Mouse (Mus musculus): ENCODE measurements around the gene Kcnk3. TPM values are rescaled to one million over a fixed set of nuclear protein-coding genes. Genes with fewer than 3 reads are reported as not detected.

The Kcnk3 gene
- 13.5 and 15.3 TPM in 2 replicates for polyA plus RNA-seq (2015; fragmentation: Nextera tagmentation; extraction: Ambion mirVana)

- ATAC-seq (ENCODE audit: insufficient read depth, low FRiP score, low read depth) = peak; percentile 50
- 0% methylated on average over 19 of the region's 54 CpGs for WGBS
- H3K27ac ChIP-seq = peak within 1 kb of the TSS; percentile 37; the same call in 1 of the 2 replicates
- no peaks in the 10 kb centered on the region for H3K36me3 ChIP-seq
- peak within 1 kb of the TSS; percentile 47 for H3K4me3 ChIP-seq (replicated peaks)
- H3K27me3 ChIP-seq (replicated peaks) = peaks cover 28% of the 10 kb centered on the region
- peaks cover 19% of the 10 kb centered on the region for H3K4me1 ChIP-seq
- H3K4me2 ChIP-seq = peak within 1 kb of the TSS; percentile 92
- H3K9me3 ChIP-seq = no peaks in the 10 kb centered on the region
- H3K9ac ChIP-seq = 0 out of 2 replicates have a peak within 1 kb of the TSS, but pooled peaks have one; percentile 25
Measured at GRCm38 (mm10) chr5:30587681-30588300, at the start of gene Kcnk3. Gene Kcnk3 (plus strand): TSS chr5:30588170.

- 37% methylated on average over 2 of the region's 2 CpGs for WGBS
- no peak for ATAC-seq (ENCODE audit: insufficient read depth, low FRiP score, low read depth)
- Histone ChIP-seq H3K4me3 (replicated peaks) (no peak within 1 kb of the TSS), H3K9ac (no peak within 1 kb of the TSS), H3K36me3 (no peaks in the 10 kb centered on the region), H3K27me3 (replicated peaks) (no peaks in the 10 kb centered on the region), H3K4me2 (no peak within 1 kb of the TSS), H3K4me1 (no peaks in the 10 kb centered on the region), H3K27ac (no peak within 1 kb of the TSS), H3K9me3 (no peaks in the 10 kb centered on the region)
Measured at GRCm38 (mm10) chr5:30545698-30546097, 42.3 kb upstream of the Kcnk3 start, which contains the start of gene Cib4. Gene Cib4 (minus strand): TSS chr5:30545836.

- H3K27ac ChIP-seq = no peak overlapping the region
- H3K9me3 ChIP-seq = no peaks in the 10 kb centered on the region
- H3K4me3 ChIP-seq (replicated peaks) = no peak overlapping the region
- H3K36me3 ChIP-seq = no peaks in the 10 kb centered on the region
- 60% methylated on average over 2 of the region's 2 CpGs for WGBS
- H3K4me1 ChIP-seq = no peaks in the 10 kb centered on the region
- ATAC-seq (ENCODE audit: insufficient read depth, low FRiP score, low read depth) = no peak
- H3K27me3 ChIP-seq (replicated peaks) = no peaks in the 10 kb centered on the region
- no peak overlapping the region for H3K9ac ChIP-seq
- no peak overlapping the region for H3K4me2 ChIP-seq
Measured at GRCm38 (mm10) chr5:30548681-30549080, 39.3 kb upstream of the Kcnk3 start.

- no peak overlapping the region for H3K27ac ChIP-seq
- no peak overlapping the region for H3K4me2 ChIP-seq
- 62% methylated on average over 9 of the region's 9 CpGs for WGBS
- no peaks in the 10 kb centered on the region for H3K36me3 ChIP-seq
- 0 out of 2 replicates have a peak, but pooled peaks cover 5% of the 10 kb centered on the region for H3K4me1 ChIP-seq
- H3K4me3 ChIP-seq (replicated peaks) = no peak overlapping the region
- no peaks in the 10 kb centered on the region for H3K9me3 ChIP-seq
- no peak overlapping the region for H3K9ac ChIP-seq
- no peaks in the 10 kb centered on the region for H3K27me3 ChIP-seq (replicated peaks)
- ATAC-seq (ENCODE audit: insufficient read depth, low FRiP score, low read depth) = 0 out of 2 replicates have a peak, but pooled peaks have one; percentile 47
Measured at GRCm38 (mm10) chr5:30550334-30551021, 37.5 kb upstream of the Kcnk3 start.

- Histone ChIP-seq H3K4me2 (no peak overlapping the region), H3K9me3 (no peaks in the 10 kb centered on the region), H3K9ac (no peak overlapping the region), H3K27ac (no peak overlapping the region), H3K4me1 (0 out of 2 replicates have a peak, but pooled peaks cover 5% of the 10 kb centered on the region), H3K27me3 (replicated peaks) (no peaks in the 10 kb centered on the region), H3K36me3 (no peaks in the 10 kb centered on the region), H3K4me3 (replicated peaks) (no peak overlapping the region)
- 87% methylated on average over 8 of the region's 8 CpGs for WGBS
- no peak; the same call in 1 of the 2 replicates for ATAC-seq (ENCODE audit: insufficient read depth, low FRiP score, low read depth)
Measured at GRCm38 (mm10) chr5:30551022-30551638, 36.8 kb upstream of the Kcnk3 start.

- H3K9me3 ChIP-seq = no peaks in the 10 kb centered on the region
- 75% methylated on average over 6 of the region's 6 CpGs for WGBS
- no peak overlapping the region for H3K9ac ChIP-seq
- no peaks in the 10 kb centered on the region for H3K27me3 ChIP-seq (replicated peaks)
- H3K36me3 ChIP-seq = no peaks in the 10 kb centered on the region
- H3K4me3 ChIP-seq (replicated peaks) = no peak overlapping the region
- H3K4me2 ChIP-seq = no peak overlapping the region
- no peak for ATAC-seq (ENCODE audit: insufficient read depth, low FRiP score, low read depth)
- no peak overlapping the region for H3K27ac ChIP-seq
- H3K4me1 ChIP-seq = 0 out of 2 replicates have a peak, but pooled peaks cover 7% of the 10 kb centered on the region
Measured at GRCm38 (mm10) chr5:30552006-30552405, 36.0 kb upstream of the Kcnk3 start.

GRCm38 (mm10) chr5:30553936-30554335, 34.0 kb upstream of the Kcnk3 start:
- Histone ChIP-seq H3K9me3 (no peaks in the 10 kb centered on the region), H3K4me3 (replicated peaks) (no peak overlapping the region), H3K36me3 (no peaks in the 10 kb centered on the region), H3K27ac (no peak overlapping the region), H3K9ac (no peak overlapping the region), H3K27me3 (replicated peaks) (no peaks in the 10 kb centered on the region), H3K4me1 (0 out of 2 replicates have a peak, but pooled peaks cover 8% of the 10 kb centered on the region), H3K4me2 (no peak overlapping the region)
- 86% methylated on average over 13 of the region's 13 CpGs for WGBS
- ATAC-seq (ENCODE audit: insufficient read depth, low FRiP score, low read depth) = no peak

GRCm38 (mm10) chr5:30554981-30555380, 33.0 kb upstream of the Kcnk3 start:
- H3K27me3 ChIP-seq (replicated peaks) = no peaks in the 10 kb centered on the region
- no peak for ATAC-seq (ENCODE audit: insufficient read depth, low FRiP score, low read depth)
- H3K9me3 ChIP-seq = no peaks in the 10 kb centered on the region
- no peak overlapping the region for H3K27ac ChIP-seq
- no peak overlapping the region for H3K4me2 ChIP-seq
- no peak overlapping the region for H3K4me3 ChIP-seq (replicated peaks)
- no peak overlapping the region for H3K9ac ChIP-seq
- 65% methylated on average over 8 of the region's 8 CpGs for whole genome bisulfite sequencing
- 0 out of 2 replicates have a peak, but pooled peaks cover 8% of the 10 kb centered on the region for H3K4me1 ChIP-seq
- no peaks in the 10 kb centered on the region for H3K36me3 ChIP-seq

GRCm38 (mm10) chr5:30556284-30556683, 31.7 kb upstream of the Kcnk3 start:
- H3K27ac ChIP-seq = peak overlapping the region; percentile 77
- 42% methylated on average over 3 of the region's 3 CpGs for WGBS
- no peaks in the 10 kb centered on the region for H3K27me3 ChIP-seq (replicated peaks)
- no peaks in the 10 kb centered on the region for H3K9me3 ChIP-seq
- H3K4me2 ChIP-seq = no peak overlapping the region
- no peaks in the 10 kb centered on the region for H3K36me3 ChIP-seq
- no peak overlapping the region for H3K4me3 ChIP-seq (replicated peaks)
- H3K9ac ChIP-seq = no peak overlapping the region
- H3K4me1 ChIP-seq = 0 out of 2 replicates have a peak, but pooled peaks cover 8% of the 10 kb centered on the region
- ATAC-seq (ENCODE audit: insufficient read depth, low FRiP score, low read depth) = no peak

- Histone ChIP-seq H3K27me3 (replicated peaks) (no peaks in the 10 kb centered on the region), H3K36me3 (no peaks in the 10 kb centered on the region), H3K9ac (no peak overlapping the region), H3K4me1 (0 out of 2 replicates have a peak, but pooled peaks cover 8% of the 10 kb centered on the region), H3K4me2 (no peak overlapping the region), H3K9me3 (no peaks in the 10 kb centered on the region), H3K27ac (no peak overlapping the region), H3K4me3 (replicated peaks) (no peak overlapping the region)
- 81% methylated on average over 3 of the region's 3 CpGs for WGBS
- no peak for ATAC-seq (ENCODE audit: insufficient read depth, low FRiP score, low read depth)
Measured at GRCm38 (mm10) chr5:30559421-30559820, 28.5 kb upstream of the Kcnk3 start.

- H3K27me3 ChIP-seq (replicated peaks) = no peaks in the 10 kb centered on the region
- no peaks in the 10 kb centered on the region for H3K9me3 ChIP-seq
- H3K4me3 ChIP-seq (replicated peaks) = no peak overlapping the region
- 0 out of 2 replicates have a peak, but pooled peaks cover 4% of the 10 kb centered on the region for H3K4me1 ChIP-seq
- no peak for ATAC-seq (ENCODE audit: insufficient read depth, low FRiP score, low read depth)
- 35% methylated on average over 3 of the region's 3 CpGs for WGBS
- no peaks in the 10 kb centered on the region for H3K36me3 ChIP-seq
- H3K9ac ChIP-seq = no peak overlapping the region
- H3K27ac ChIP-seq = no peak overlapping the region
- no peak overlapping the region for H3K4me2 ChIP-seq
Measured at GRCm38 (mm10) chr5:30559986-30560493, 27.9 kb upstream of the Kcnk3 start.

Measured in stomach, embryonic 15.5 days (tissue).